Mouse (Mus musculus) ES-E14 (cell line): ENCODE data around the gene Btd. TPM values are rescaled to one million over a fixed set of nuclear protein-coding genes. Genes with fewer than 3 reads are reported as not detected.

ENCODE experiments used
- DNase-seq: peaks from one replicate; pipeline ENCODE4 v3.0.0-alpha.2; 2013; ENCODE audit warnings: low read depth, low spot score
- H3K27ac ChIP-seq: 2 replicates; pipeline ENCODE4 v1.5.1; 2012; ENCODE audit warnings: low read depth, mild to moderate bottlenecking, low read length, moderate library complexity, mixed read lengths; ENCODE audit not compliant: poor library complexity, insufficient read depth, severe bottlenecking
- H3K36me3 ChIP-seq: 2 replicates; pipeline ENCODE4 v1.6.1; 2012; ENCODE audit warnings: mild to moderate bottlenecking, low read length, moderate library complexity, mixed read lengths; ENCODE audit not compliant: control insufficient read depth, poor library complexity, insufficient read depth, severe bottlenecking
- H3K4me1 ChIP-seq, 2 experiments: fragments of 150-350 bp in 1 of 2; sonication (generic) in 1 of 2; 2 replicates each; pipeline ENCODE4 v1.6.1; 2012; ENCODE audit warnings: low read length in 2 of 2, mild to moderate bottlenecking in 1 of 2, mixed read lengths in 1 of 2; ENCODE audit not compliant: control insufficient read depth in 2 of 2, insufficient read depth in 2 of 2, poor library complexity in 1 of 2
- H3K4me3 ChIP-seq, 2 experiments: fragments of 150-350 bp in 1 of 2; sonication (generic) in 1 of 2; 2 replicates each; pipeline ENCODE4 v1.5.1; 2012; ENCODE audit warnings: low read length in 2 of 2, low read depth in 1 of 2, mild to moderate bottlenecking in 1 of 2, mixed read lengths in 1 of 2; ENCODE audit not compliant: insufficient read depth in 1 of 2, poor library complexity in 1 of 2, severe bottlenecking in 1 of 2
- H3K9ac ChIP-seq: 2 replicates; pipeline ENCODE4 v1.6.1; 2012; ENCODE audit warnings: low read depth, mild to moderate bottlenecking, low read length, mixed read lengths; ENCODE audit not compliant: poor library complexity, insufficient read depth, severe bottlenecking
- H3K9me3 ChIP-seq: fragments of 150-350 bp; sonication (generic); 2 replicates; pipeline ENCODE4 v1.6.1; 2012; ENCODE audit warnings: low read depth, mild to moderate bottlenecking, low read length; ENCODE audit not compliant: control insufficient read depth, insufficient read depth
- CHD2 ChIP-seq: IDR thresholded peaks from 2 replicates; pipeline ENCODE4 v1.6.1; 2014; ENCODE audit warnings: mild to moderate bottlenecking, low read depth, low read length, inconsistent platforms
- HCFC1 ChIP-seq: IDR thresholded peaks from 2 replicates; pipeline ENCODE4 v1.6.1; 2012; ENCODE audit warnings: low read length, inconsistent platforms, borderline replicate concordance; ENCODE audit not compliant: insufficient read depth
- MAFK ChIP-seq: IDR thresholded peaks from 2 replicates; pipeline ENCODE4 v1.6.1; 2014; ENCODE audit warnings: mild to moderate bottlenecking, low read depth, low read length, inconsistent platforms; ENCODE audit not compliant: insufficient read depth
- ZC3H11A ChIP-seq: IDR thresholded peaks from 2 replicates; pipeline ENCODE4 v1.6.1; 2012; ENCODE audit warnings: low read depth, mild to moderate bottlenecking, inconsistent platforms, low read length, borderline replicate concordance
- ZNF384 ChIP-seq: IDR thresholded peaks from 2 replicates; pipeline ENCODE4 v1.6.1; 2012; ENCODE audit warnings: low read depth, low read length, inconsistent platforms
- in situ Hi-C, 2 experiments: fragments of 600-800 bp; cut with MboI; formaldehyde crosslinking; loops; one replicate each; pipeline ENCODE4 v1.15.1; 2025; ENCODE audit warnings: low sequenced_read_pairs in 2 of 2, inconsistent platforms in 1 of 2; ENCODE audit not compliant: unreplicated experiment in 2 of 2
- total RNA-seq: library from RNA; depleted of rRNA; stranded (reverse); fragments of 300-350 nt; gene quantifications from 2 replicates; pipeline ENCODE4 v1.2.3, GENCODE M21; 2012; rRNA removed

Gene Btd
- 8.1 and 11.6 TPM in 2 replicates for total RNA-seq

GRCm38 (mm10) chr14:31640890-31641505, at the start of gene Btd, which contains the start of gene Hacl1:
Btd (plus strand) TSS chr14:31641028.
Hacl1 (minus strand) TSS chr14:31641286.
- Histone ChIP-seq H3K27ac (peak within 1 kb of the TSS; percentile 34; the same call in 1 of the 2 replicates), H3K9me3 (no peaks in the 10 kb centered on the region), H3K36me3 (no peaks in the 10 kb centered on the region), H3K4me1 (peaks cover 3% of the 10 kb centered on the region in 2 experiments; a peak in 2 of 4 replicates), H3K9ac (peak within 1 kb of the TSS; percentile 79), H3K4me3 (peak within 1 kb of the TSS; percentile 79 to 96)
- TF ChIP-seq HCFC1 (no peak), ZC3H11A (no peak), CHD2 (0 out of 2 replicates have a peak, but pooled peaks have one; percentile 62), ZNF384 (peak; percentile 28; the same call in 1 of the 2 replicates), MAFK (no peak)
- DNase-seq = peak; percentile 89
- in situ Hi-C loops = loop anchor here in 1 of 2 experiments (10.0 kb wide), 1 partner anchor 434 kb away; no protein-coding TSS in a partner anchor

- no peak for TF ChIP-seq CHD2
- no peak for TF ChIP-seq ZC3H11A
- no peak for TF ChIP-seq MAFK
- no peak for TF ChIP-seq HCFC1
- no peak for TF ChIP-seq ZNF384
These were observed 49.6 kb upstream of the Btd start, which contains the start of gene Colq for GRCm38 (mm10) chr14:31591243-31591642. Colq (minus strand) TSS chr14:31591343.

GRCm38 (mm10) chr14:31593036-31593435, 47.8 kb upstream of the Btd start:
- Histone ChIP-seq H3K9me3 (no peaks in the 10 kb centered on the region), H3K4me3 (no peak overlapping the region), H3K4me1 (no peaks in the 10 kb centered on the region), H3K36me3 (no peaks in the 10 kb centered on the region), H3K27ac (no peak overlapping the region), H3K9ac (no peak overlapping the region)
- no peak for DNase-seq
- in situ Hi-C loops = no loop called here
- TF ChIP-seq HCFC1 = no peak
- no peak for TF ChIP-seq ZNF384
- TF ChIP-seq ZC3H11A = no peak
- TF ChIP-seq MAFK = no peak
- TF ChIP-seq CHD2 = no peak

More at GRCm38 (mm10) chr14:31591243-31591642, 49.6 kb upstream of the Btd start, which contains the start of gene Colq:
- Histone ChIP-seq H3K27ac (no peak within 1 kb of the TSS), H3K36me3 (no peaks in the 10 kb centered on the region), H3K4me3 (no peak within 1 kb of the TSS), H3K9me3 (no peaks in the 10 kb centered on the region), H3K4me1 (no peaks in the 10 kb centered on the region), H3K9ac (no peak within 1 kb of the TSS)
- no peak for DNase-seq
- in situ Hi-C loops = no loop called here

- in situ Hi-C loops = no loop called here
- Histone ChIP-seq H3K9ac (no peak overlapping the region), H3K4me3 (no peak overlapping the region), H3K27ac (no peak overlapping the region), H3K36me3 (no peaks in the 10 kb centered on the region), H3K4me1 (no peaks in the 10 kb centered on the region), H3K9me3 (no peaks in the 10 kb centered on the region)
- no peak for DNase-seq
- TF ChIP-seq ZNF384 (no peak), MAFK (no peak), HCFC1 (no peak), ZC3H11A (no peak), CHD2 (no peak)
These were observed 46.1 kb upstream of the Btd start for GRCm38 (mm10) chr14:31594693-31595092.
